Mouse (Mus musculus): ENCODE measurements around the gene Enox2. TPM values are rescaled to one million over a fixed set of nuclear protein-coding genes. Genes with fewer than 3 reads are reported as not detected.
"Not testable (repeated sequence)": the region's sequence is repeated elsewhere in the genome, so short reads cannot be mapped to it uniquely, and the experiment has no call there.

The Enox2 gene
- total RNA-seq (2015; ENCODE audit: low replicate concordance): 0.42 and 1.8 TPM in 2 replicates
- total RNA-seq (2017; ENCODE audit: low replicate concordance): 3.7 and 5.0 TPM in 2 replicates

- ATAC-seq (replicated peaks; ENCODE audit: low FRiP score, poor library complexity, severe bottlenecking): peak; percentile 95
These were observed at the start of gene Enox2 for GRCm38 (mm10) chrX:49287700-49288563. Enox2 (minus strand) TSS chrX:49288259.

GRCm38 (mm10) chrX:49309496-49309895 lies 21.4 kb upstream of the Enox2 start:
- ATAC-seq (replicated peaks; ENCODE audit: low FRiP score, poor library complexity, severe bottlenecking): no peak

GRCm38 (mm10) chrX:49306659-49307058 lies 18.6 kb upstream of the Enox2 start:
- ATAC-seq (replicated peaks; ENCODE audit: low FRiP score, poor library complexity, severe bottlenecking): no peak

- ATAC-seq (replicated peaks; ENCODE audit: low FRiP score, poor library complexity, severe bottlenecking): no peak
These were observed 8.0 kb downstream of the Enox2 start for GRCm38 (mm10) chrX:49279918-49280586.

- ATAC-seq (replicated peaks; ENCODE audit: low FRiP score, poor library complexity, severe bottlenecking): no peak
These were observed 14.5 kb downstream of the Enox2 start for GRCm38 (mm10) chrX:49273487-49274042.

GRCm38 (mm10) chrX:49250816-49251215 lies 37.2 kb downstream of the Enox2 start:
- ATAC-seq (replicated peaks; ENCODE audit: low FRiP score, poor library complexity, severe bottlenecking): no peak

- no peak for ATAC-seq (replicated peaks; ENCODE audit: low FRiP score, poor library complexity, severe bottlenecking)
These were observed 62.1 kb downstream of the Enox2 start for GRCm38 (mm10) chrX:49225792-49226426.

GRCm38 (mm10) chrX:49216422-49216821 lies 71.6 kb downstream of the Enox2 start:
- no peak for ATAC-seq (replicated peaks; ENCODE audit: low FRiP score, poor library complexity, severe bottlenecking)

- no peak for ATAC-seq (replicated peaks; ENCODE audit: low FRiP score, poor library complexity, severe bottlenecking)
These were observed 91.7 kb downstream of the Enox2 start for GRCm38 (mm10) chrX:49196386-49196785.

- no peak for ATAC-seq (replicated peaks; ENCODE audit: low FRiP score, poor library complexity, severe bottlenecking)
These were observed 106.9 kb downstream of the Enox2 start for GRCm38 (mm10) chrX:49181136-49181535.

- ATAC-seq (replicated peaks; ENCODE audit: low FRiP score, poor library complexity, severe bottlenecking): no peak
These were observed 109.4 kb downstream of the Enox2 start for GRCm38 (mm10) chrX:49178670-49179069.

GRCm38 (mm10) chrX:49154280-49154679 lies 133.8 kb downstream of the Enox2 start:
- no peak for ATAC-seq (replicated peaks; ENCODE audit: low FRiP score, poor library complexity, severe bottlenecking)

- ATAC-seq (replicated peaks; ENCODE audit: low FRiP score, poor library complexity, severe bottlenecking): no peak
These were observed 163.2 kb downstream of the Enox2 start for GRCm38 (mm10) chrX:49124774-49125429.

- no peak for ATAC-seq (replicated peaks; ENCODE audit: low FRiP score, poor library complexity, severe bottlenecking)
These were observed 171.6 kb downstream of the Enox2 start for GRCm38 (mm10) chrX:49116465-49116864.

GRCm38 (mm10) chrX:49112412-49112811 lies 175.6 kb downstream of the Enox2 start:
- no peak for ATAC-seq (replicated peaks; ENCODE audit: low FRiP score, poor library complexity, severe bottlenecking)

GRCm38 (mm10) chrX:49100542-49100941 lies 187.5 kb downstream of the Enox2 start:
- not testable (repeated sequence) for ATAC-seq (replicated peaks; ENCODE audit: low FRiP score, poor library complexity, severe bottlenecking)

GRCm38 (mm10) chrX:49096249-49096648 lies 191.8 kb downstream of the Enox2 start:
- ATAC-seq (replicated peaks; ENCODE audit: low FRiP score, poor library complexity, severe bottlenecking): no peak

- no peak for ATAC-seq (replicated peaks; ENCODE audit: low FRiP score, poor library complexity, severe bottlenecking)
These were observed 213.0 kb downstream of the Enox2 start for GRCm38 (mm10) chrX:49075055-49075454.

- no peak for ATAC-seq (replicated peaks; ENCODE audit: low FRiP score, poor library complexity, severe bottlenecking)
These were observed 214.5 kb downstream of the Enox2 start for GRCm38 (mm10) chrX:49073563-49073962.

GRCm38 (mm10) chrX:49045118-49045517 lies 242.9 kb downstream of the Enox2 start:
- ATAC-seq (replicated peaks; ENCODE audit: low FRiP score, poor library complexity, severe bottlenecking): no peak

Data from erythroid progenitor cell, adult 5-6 weeks (primary cell).